Mouse (Mus musculus) liver, embryonic 16.5 days (tissue): ENCODE measurements around the gene Smarcb1. TPM values are rescaled to one million over a fixed set of nuclear protein-coding genes. Genes with fewer than 3 reads are reported as not detected.
A peak's percentile ranks its signal among the peaks of the same experiment; 100 is the strongest.

Experiments used
- ATAC-seq: fragments of 200-750 bp; cut with Nextera tagmentation; 2 replicates; pipeline ENCODE4 v1.8.0; 2017; ENCODE audit warnings: low read depth, mild to moderate bottlenecking, moderate number of reproducible peaks, moderate library complexity
- H3K27ac ChIP-seq: fragments of 300-500 bp; sonication (generic); 2 replicates; pipeline ENCODE4 v1.5.1; 2014; ENCODE audit warnings: mild to moderate bottlenecking, low read length
- H3K27me3 ChIP-seq: fragments of 300-500 bp; sonication (generic); 2 replicates; pipeline ENCODE4 v1.6.1; 2014; ENCODE audit warnings: low read depth, low read length, mixed read lengths; ENCODE audit not compliant: control insufficient read depth, insufficient read depth
- H3K36me3 ChIP-seq: fragments of 300-500 bp; sonication (generic); 2 replicates; pipeline ENCODE4 v1.6.1; 2014; ENCODE audit warnings: mild to moderate bottlenecking; ENCODE audit not compliant: control insufficient read depth, insufficient read depth
- H3K4me1 ChIP-seq: fragments of 300-500 bp; sonication (generic); 2 replicates; pipeline ENCODE4 v1.6.1; 2014; ENCODE audit warnings: low read depth, low read length, mixed read lengths; ENCODE audit not compliant: control insufficient read depth
- H3K4me2 ChIP-seq: fragments of 300-500 bp; sonication (generic); 2 replicates; pipeline ENCODE4 v1.6.1; 2014; ENCODE audit warnings: low read depth, low read length, mixed read lengths
- H3K4me3 ChIP-seq: fragments of 300-500 bp; sonication (generic); 2 replicates; pipeline ENCODE4 v1.5.1; 2014; ENCODE audit warnings: low read depth, mild to moderate bottlenecking, low read length
- H3K9ac ChIP-seq: fragments of 300-500 bp; sonication (generic); 2 replicates; pipeline ENCODE4 v1.6.1; 2014; ENCODE audit warnings: low read depth, low read length
- H3K9me3 ChIP-seq: fragments of 300-500 bp; sonication (generic); replicated peaks from 2 replicates; pipeline ENCODE4 v1.6.1; 2016; ENCODE audit warnings: low read length; ENCODE audit not compliant: control insufficient read depth
- WGBS: fragments of 180-500 bp; shearing (Covaris S2); extraction: QIAGEN DNeasy Blood & Tissue Kit; methylation state at CpG from one replicate; pipeline ENCODE4 v1.1.7; 2014; ENCODE audit not compliant: insufficient replicate concordance; 5-methylcytosine and 5-hydroxymethylcytosine counted together
- polyA plus RNA-seq: library from polyadenylated mRNA; unstranded; fragments of >200 nt; fragmentation: Nextera tagmentation; extraction: Ambion mirVana; gene quantifications from 2 replicates; pipeline ENCODE4 v1.2.1, GENCODE M21; 2015

Smarcb1 gene
- polyA plus RNA-seq, 1 experiment from 2014 or later, result 56.8 TPM

DNA sequence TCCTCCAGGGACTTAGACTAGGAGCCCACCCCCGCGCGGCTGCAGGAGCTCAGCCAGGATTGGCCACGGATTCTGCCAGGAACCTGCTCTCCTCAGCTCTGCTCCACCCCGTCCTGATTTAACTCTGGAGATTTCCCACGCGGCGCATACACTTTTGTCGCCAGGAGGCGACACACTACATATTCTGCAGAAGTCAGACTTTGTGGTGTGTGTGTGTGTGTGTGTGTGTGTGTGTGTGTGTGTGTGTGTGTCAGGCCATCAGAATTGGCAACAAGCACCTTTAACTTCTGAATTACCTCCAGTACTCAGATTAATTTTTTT, 38.2 kb downstream of the Smarcb1 start:
- Histone ChIP-seq H3K4me1 (no peaks in the 10 kb centered on the region), H3K9me3 (no peaks in the 10 kb centered on the region), H3K27ac (peak overlapping the region; percentile 83), H3K36me3 (no peaks in the 10 kb centered on the region), H3K27me3 (peaks cover 12% of the 10 kb centered on the region), H3K4me3 (no peak overlapping the region), H3K4me2 (peak overlapping the region; percentile 26; the same call in 1 of the 2 replicates), H3K9ac (peak overlapping the region; percentile 1; the same call in 1 of the 2 replicates)
- ATAC-seq, result peak; percentile 65
- 1% methylated on average over 10 of the region's 10 CpGs for WGBS

GRCm38 (mm10) chr10:75882433-75883231, 38.8 kb downstream of the Smarcb1 start:
- H3K9me3 ChIP-seq, result no peaks in the 10 kb centered on the region
- no peaks in the 10 kb centered on the region for H3K4me1 ChIP-seq
- H3K36me3 ChIP-seq, result no peaks in the 10 kb centered on the region
- H3K9ac ChIP-seq, result peak overlapping the region; percentile 1; the same call in 1 of the 2 replicates
- WGBS, result 19% methylated on average over 15 of the region's 15 CpGs
- peak overlapping the region; percentile 26; the same call in 1 of the 2 replicates for H3K4me2 ChIP-seq
- H3K4me3 ChIP-seq, result 0 out of 2 replicates have a peak overlapping the region, but pooled peaks have one; percentile 11
- peak overlapping the region; percentile 83 for H3K27ac ChIP-seq
- peaks cover 12% of the 10 kb centered on the region for H3K27me3 ChIP-seq
- peak; percentile 70 for ATAC-seq

- Histone ChIP-seq H3K9me3 (no peaks in the 10 kb centered on the region), H3K4me3 (0 out of 2 replicates have a peak overlapping the region, but pooled peaks have one; percentile 11), H3K27ac (peak overlapping the region; percentile 83), H3K27me3 (peaks cover 12% of the 10 kb centered on the region), H3K9ac (no peak overlapping the region), H3K4me1 (no peaks in the 10 kb centered on the region), H3K4me2 (0 out of 2 replicates have a peak overlapping the region, but pooled peaks have one; percentile 13), H3K36me3 (no peaks in the 10 kb centered on the region)
- 26% methylated on average over 20 of the region's 20 CpGs for WGBS
- ATAC-seq, result peak; percentile 80
These were observed 39.6 kb downstream of the Smarcb1 start for GRCm38 (mm10) chr10:75881578-75882432.

GRCm38 (mm10) chr10:75880771-75881577, 40.4 kb downstream of the Smarcb1 start:
- Histone ChIP-seq H3K4me1 (no peaks in the 10 kb centered on the region), H3K9me3 (no peaks in the 10 kb centered on the region), H3K9ac (no peak overlapping the region), H3K27me3 (peaks cover 12% of the 10 kb centered on the region), H3K4me2 (no peak overlapping the region), H3K27ac (no peak overlapping the region), H3K36me3 (no peaks in the 10 kb centered on the region), H3K4me3 (no peak overlapping the region)
- WGBS, result 50% methylated on average over 6 of the region's 6 CpGs
- ATAC-seq, result no peak

DNA sequence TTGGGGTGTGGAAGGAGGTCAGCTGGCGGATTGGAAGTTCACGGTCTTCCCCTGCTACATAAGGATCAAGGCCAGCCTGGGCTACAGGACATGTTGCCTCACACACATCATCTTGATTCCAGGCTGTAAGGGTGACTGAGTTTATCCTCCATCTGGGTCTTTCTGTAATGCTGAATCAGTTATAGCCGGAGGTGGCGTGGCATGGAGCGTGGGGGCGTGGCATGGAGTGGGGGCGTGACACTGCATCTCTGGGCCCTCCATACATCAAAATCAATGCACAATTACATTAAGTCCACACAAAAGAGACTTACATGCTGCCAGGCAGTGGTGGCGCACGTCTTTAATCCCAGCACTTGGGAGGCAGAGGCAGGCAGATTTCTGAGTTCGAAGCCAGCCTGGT, 41.1 kb downstream of the Smarcb1 start:
- ATAC-seq, result no peak
- no peaks in the 10 kb centered on the region for H3K4me1 ChIP-seq
- WGBS, result 80% methylated on average over 10 of the region's 10 CpGs
- H3K9me3 ChIP-seq, result no peaks in the 10 kb centered on the region
- no peak overlapping the region for H3K9ac ChIP-seq
- peaks cover 12% of the 10 kb centered on the region for H3K27me3 ChIP-seq
- no peak overlapping the region for H3K4me3 ChIP-seq
- H3K4me2 ChIP-seq, result no peak overlapping the region
- H3K36me3 ChIP-seq, result no peaks in the 10 kb centered on the region
- H3K27ac ChIP-seq, result no peak overlapping the region

GRCm38 (mm10) chr10:75878836-75879235, 42.6 kb downstream of the Smarcb1 start:
- no peak overlapping the region; the same call in 1 of the 2 replicates for H3K27ac ChIP-seq
- no peak overlapping the region for H3K4me2 ChIP-seq
- no peak overlapping the region for H3K9ac ChIP-seq
- peaks cover 12% of the 10 kb centered on the region for H3K27me3 ChIP-seq
- no peaks in the 10 kb centered on the region for H3K9me3 ChIP-seq
- H3K36me3 ChIP-seq, result no peaks in the 10 kb centered on the region
- WGBS, result 71% methylated on average over 3 of the region's 3 CpGs
- no peak overlapping the region for H3K4me3 ChIP-seq
- no peaks in the 10 kb centered on the region for H3K4me1 ChIP-seq
- no peak for ATAC-seq

DNA sequence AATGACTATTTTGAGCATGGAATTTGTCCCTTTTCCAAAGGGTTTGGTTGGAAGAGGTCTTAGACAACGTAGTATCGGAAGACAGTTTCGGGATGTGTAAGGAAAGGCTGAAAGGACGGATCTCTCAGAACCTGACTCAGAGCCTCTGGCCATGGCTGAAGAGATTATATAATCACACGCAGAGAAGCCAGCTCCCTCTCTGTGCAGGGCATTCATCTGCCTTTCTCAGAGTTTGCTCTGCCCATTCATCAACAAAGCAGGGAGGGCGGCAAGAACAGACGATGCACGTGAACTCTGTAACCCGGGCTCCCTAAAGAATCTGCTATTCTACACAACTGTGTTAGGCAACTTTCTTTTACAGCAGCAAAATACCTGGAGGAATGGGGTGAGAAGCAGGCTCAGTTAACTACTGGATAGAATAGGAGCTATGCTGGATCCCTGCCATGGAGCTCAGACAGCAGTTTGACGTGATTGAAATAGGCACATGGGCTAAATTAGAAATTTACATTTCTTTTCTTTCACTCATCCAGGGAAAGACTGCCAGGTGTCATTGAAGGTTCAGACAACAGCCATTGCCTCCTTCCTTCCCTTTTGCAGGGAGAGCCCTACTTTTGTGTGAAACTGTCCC, 47.8 kb downstream of the Smarcb1 start:
- Histone ChIP-seq H3K9me3 (no peaks in the 10 kb centered on the region), H3K4me2 (no peak overlapping the region; the same call in 1 of the 2 replicates), H3K4me3 (no peak overlapping the region), H3K4me1 (peaks cover 5% of the 10 kb centered on the region), H3K9ac (no peak overlapping the region), H3K27me3 (no peaks in the 10 kb centered on the region), H3K36me3 (no peaks in the 10 kb centered on the region), H3K27ac (no peak overlapping the region)
- ATAC-seq, result no peak
- WGBS, result 54% methylated on average over 10 of the region's 10 CpGs

DNA sequence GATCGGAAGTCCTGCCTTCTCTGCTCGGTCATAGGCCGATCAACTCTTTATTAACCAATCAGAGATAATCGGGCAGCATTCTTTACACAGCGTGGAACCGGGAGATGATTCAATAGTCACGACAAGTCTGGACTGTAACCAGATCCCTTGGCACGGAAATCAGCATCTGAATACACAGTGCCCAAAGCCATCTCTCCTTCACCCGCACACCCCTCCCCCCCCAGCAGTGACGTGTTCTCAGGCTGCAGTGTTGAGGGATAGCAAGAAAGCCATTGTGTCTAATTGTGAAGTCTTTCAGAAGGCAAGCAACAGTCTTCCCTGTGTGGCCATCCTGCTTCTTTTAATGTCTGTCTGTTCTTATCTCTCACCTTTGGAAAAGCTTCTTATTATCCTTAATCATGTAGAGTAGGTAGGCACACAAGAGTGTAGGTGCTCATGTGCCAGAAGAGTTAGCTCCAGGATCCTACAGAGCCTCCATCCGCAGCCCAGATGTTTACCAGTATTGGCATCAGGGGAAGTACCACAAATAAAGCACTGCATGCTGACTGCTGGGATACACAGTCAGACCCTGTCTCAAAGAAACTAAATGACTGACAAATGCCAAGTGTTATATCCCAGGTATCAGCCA, 48.4 kb downstream of the Smarcb1 start:
- Histone ChIP-seq H3K4me3 (peak overlapping the region; percentile 54), H3K27ac (no peak overlapping the region), H3K4me2 (peak overlapping the region; percentile 70), H3K9ac (peak overlapping the region; percentile 43), H3K9me3 (no peaks in the 10 kb centered on the region), H3K36me3 (no peaks in the 10 kb centered on the region), H3K4me1 (peaks cover 5% of the 10 kb centered on the region), H3K27me3 (peaks cover 2% of the 10 kb centered on the region; the same call in 1 of the 2 replicates)
- ATAC-seq, result peak; percentile 85
- 4% methylated on average over 11 of the region's 11 CpGs for WGBS
